Mouse (Mus musculus): ENCODE results near the gene Gm9945. TPM values are rescaled to one million over a fixed set of nuclear protein-coding genes. Genes with fewer than 3 reads are reported as not detected.

Gm9945 gene
- total and polyA plus RNA-seq, 3 experiments, result not detected

- in situ Hi-C loops (cut with MboI; ENCODE audit: low pct_ligation_motif_present, low pct_unique_long_range_greater_than_20kb, low sequenced_read_pairs), result no loop called here
These were observed 31.4 kb upstream of the Gm9945 start for GRCm38 (mm10) chr11:53448529-53448928.

DNA sequence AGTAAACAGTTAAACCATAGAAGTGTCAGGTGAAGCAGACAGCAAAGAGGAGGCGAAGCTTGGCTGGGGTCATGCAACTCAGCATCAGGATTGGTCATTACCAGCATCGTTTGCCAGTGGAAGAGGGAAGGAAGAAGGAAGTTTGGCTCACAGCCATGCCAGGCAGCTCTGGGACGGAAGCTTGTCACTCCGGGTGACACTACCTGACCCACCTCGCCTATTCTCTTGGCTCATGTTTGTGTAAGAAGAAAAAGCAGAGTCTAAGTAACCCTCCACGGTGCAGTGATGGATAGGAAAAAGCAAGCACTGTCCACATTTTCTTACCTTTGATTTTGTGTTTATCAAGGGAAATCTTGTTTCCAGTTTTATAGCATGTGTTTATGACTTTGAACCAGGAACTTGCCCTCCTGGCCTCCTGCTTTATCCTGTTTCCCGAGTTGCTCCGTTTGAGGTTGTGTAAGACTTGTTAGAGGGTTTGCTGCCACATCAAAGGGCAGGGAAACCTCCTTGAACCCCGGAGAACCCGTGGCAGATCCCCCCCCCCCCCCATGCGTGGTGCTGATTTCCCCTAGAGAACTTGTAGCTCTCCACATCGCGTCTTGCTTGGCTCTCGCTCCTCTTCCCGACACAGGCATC is 29.8 kb upstream of the Gm9945 start:
- Histone ChIP-seq H3K4me2 (ENCODE audit: insufficient read depth, low read depth, poor library complexity, severe bottlenecking) (no peak overlapping the region), H3K9me3 (replicated peaks; ENCODE audit: low read length) (no peaks in the 10 kb centered on the region), H3K4me1 (ENCODE audit: control insufficient read depth in 1 of 2, insufficient read depth in 2 of 2) (0 out of 4 replicates have a peak, but pooled peaks cover 0 to 2% of the 10 kb centered on the region in 2 experiments), H3K9ac (ENCODE audit: insufficient read depth, low read depth) (no peak overlapping the region), H3K27me3 (replicated peaks) (peaks cover 1% of the 10 kb centered on the region), H3K4me3 (replicated peaks in 1 of 3; ENCODE audit: low read depth in 2 of 3, low read length in 2 of 3, poor library complexity in 1 of 3) (no peak overlapping the region), H3K27ac (ENCODE audit: insufficient read depth, low read depth) (no peak overlapping the region), H3K36me3 (replicated peaks in 1 of 2; ENCODE audit: control insufficient read depth in 1 of 2, insufficient read depth in 1 of 2, low read length in 1 of 2) (no peaks in the 10 kb centered on the region), H3K79me2 (replicated peaks; ENCODE audit: control insufficient read depth, extremely low read depth, insufficient read depth, poor library complexity, severe bottlenecking) (no peaks in the 10 kb centered on the region)
- no peak for DNase-seq (ENCODE audit: extremely low read depth)
- TF ChIP-seq HCFC1 (IDR thresholded peaks at IDR 0.05; ENCODE audit: low read depth, low read length) (no peak), USF2 (conservative IDR thresholded peaks at IDR 0.05; ENCODE audit: low read depth, low read length) (no peak), MYC (IDR thresholded peaks at IDR 0.05; ENCODE audit: low read depth, low read length) (no peak), MEF2A (IDR thresholded peaks at IDR 0.05; ENCODE audit: borderline replicate concordance, low read depth, low read length) (no peak), TCF12 (IDR thresholded peaks at IDR 0.05; ENCODE audit: low read depth, low read length) (no peak), RAD21 (IDR thresholded peaks at IDR 0.05; ENCODE audit: low read depth, low read length) (no peak)
- dilution Hi-C loops (cut with MboI; ENCODE audit: extremely low pct_ligation_motif_present, extremely low pct_unique_long_range_greater_than_20kb, low sequenced_read_pairs), result no loop called here
- in situ Hi-C loops (cut with MboI; ENCODE audit: low pct_ligation_motif_present, low pct_unique_long_range_greater_than_20kb, low sequenced_read_pairs), result no loop called here

More at GRCm38 (mm10) chr11:53448529-53448928, 31.4 kb upstream of the Gm9945 start:
- dilution Hi-C loops (cut with MboI; ENCODE audit: extremely low pct_ligation_motif_present, extremely low pct_unique_long_range_greater_than_20kb, low sequenced_read_pairs), result no loop called here
- Histone ChIP-seq H3K4me1 (ENCODE audit: control insufficient read depth in 1 of 2, insufficient read depth in 2 of 2) (0 out of 4 replicates have a peak, but pooled peaks cover 0 to 2% of the 10 kb centered on the region in 2 experiments), H3K9ac (ENCODE audit: insufficient read depth, low read depth) (no peak overlapping the region), H3K4me3 (replicated peaks in 1 of 3; ENCODE audit: low read depth in 2 of 3, low read length in 2 of 3, poor library complexity in 1 of 3) (no peak overlapping the region), H3K36me3 (replicated peaks in 1 of 2; ENCODE audit: control insufficient read depth in 1 of 2, insufficient read depth in 1 of 2, low read length in 1 of 2) (no peaks in the 10 kb centered on the region), H3K79me2 (replicated peaks; ENCODE audit: control insufficient read depth, extremely low read depth, insufficient read depth, poor library complexity, severe bottlenecking) (no peaks in the 10 kb centered on the region), H3K27ac (ENCODE audit: insufficient read depth, low read depth) (no peak overlapping the region), H3K27me3 (replicated peaks) (peaks cover 1% of the 10 kb centered on the region), H3K9me3 (replicated peaks; ENCODE audit: low read length) (no peaks in the 10 kb centered on the region), H3K4me2 (ENCODE audit: insufficient read depth, low read depth, poor library complexity, severe bottlenecking) (no peak overlapping the region)
- TF ChIP-seq USF1 (IDR thresholded peaks at IDR 0.05; ENCODE audit: low read depth, low read length) (no peak), TBP (conservative IDR thresholded peaks at IDR 0.05; ENCODE audit: low read depth, low read length) (no peak), MAX (IDR thresholded peaks at IDR 0.05; ENCODE audit: low read length) (no peak)
- no peak for DNase-seq (ENCODE audit: extremely low read depth)

DNA sequence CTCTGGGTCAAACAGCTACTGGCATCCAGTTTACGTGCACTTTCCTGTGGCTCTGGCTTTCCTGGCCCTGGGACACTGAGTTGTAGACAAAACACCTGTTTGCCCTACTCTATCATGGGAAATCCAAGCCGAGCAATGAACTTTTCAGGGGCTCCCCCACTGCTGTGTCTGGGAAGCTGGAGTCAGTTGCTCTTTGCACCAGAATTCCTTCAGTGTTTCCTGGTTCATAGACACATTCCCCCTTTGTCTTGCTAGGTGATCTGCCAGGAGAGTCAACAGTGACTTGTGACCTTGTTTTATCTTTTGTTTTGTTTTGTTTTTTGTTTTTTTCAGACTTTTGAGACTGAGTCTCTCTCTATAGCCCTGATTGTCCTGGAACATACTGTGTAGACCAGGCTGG is 28.6 kb upstream of the Gm9945 start:
- Histone ChIP-seq H3K9ac (ENCODE audit: insufficient read depth, low read depth) (no peak overlapping the region), H3K27me3 (replicated peaks) (peaks cover 1% of the 10 kb centered on the region), H3K4me1 (ENCODE audit: control insufficient read depth in 1 of 2, insufficient read depth in 2 of 2) (0 out of 4 replicates have a peak, but pooled peaks cover 0 to 2% of the 10 kb centered on the region in 2 experiments), H3K9me3 (replicated peaks; ENCODE audit: low read length) (no peaks in the 10 kb centered on the region), H3K79me2 (replicated peaks; ENCODE audit: control insufficient read depth, extremely low read depth, insufficient read depth, poor library complexity, severe bottlenecking) (no peaks in the 10 kb centered on the region), H3K36me3 (replicated peaks in 1 of 2; ENCODE audit: control insufficient read depth in 1 of 2, insufficient read depth in 1 of 2, low read length in 1 of 2) (no peaks in the 10 kb centered on the region), H3K27ac (ENCODE audit: insufficient read depth, low read depth) (no peak overlapping the region), H3K4me2 (ENCODE audit: insufficient read depth, low read depth, poor library complexity, severe bottlenecking) (no peak overlapping the region), H3K4me3 (replicated peaks in 1 of 3; ENCODE audit: low read depth in 2 of 3, low read length in 2 of 3, poor library complexity in 1 of 3) (no peak overlapping the region)
- DNase-seq (ENCODE audit: extremely low read depth), result no peak
- in situ Hi-C loops (cut with MboI; ENCODE audit: low pct_ligation_motif_present, low pct_unique_long_range_greater_than_20kb, low sequenced_read_pairs) (no loop called here), dilution Hi-C loops (cut with MboI; ENCODE audit: extremely low pct_ligation_motif_present, extremely low pct_unique_long_range_greater_than_20kb, low sequenced_read_pairs) (no loop called here)
- no peak for TF ChIP-seq NELFE (IDR thresholded peaks at IDR 0.05; ENCODE audit: low read depth, low read length)
- no peak for TF ChIP-seq CTCF (conservative IDR thresholded peaks at IDR 0.05 in 1 of 2, IDR thresholded peaks at IDR 0.05 in 1 of 2; ENCODE audit: low read depth in 2 of 2, low read length in 2 of 2)
- no peak for TF ChIP-seq RCOR1 (conservative IDR thresholded peaks at IDR 0.05; ENCODE audit: low read depth, low read length)
- no peak for TF ChIP-seq MAX (IDR thresholded peaks at IDR 0.05; ENCODE audit: low read length)
- TF ChIP-seq EP300 (IDR thresholded peaks at IDR 0.05; ENCODE audit: low read length), result no peak
- no peak for TF ChIP-seq MYC (IDR thresholded peaks at IDR 0.05; ENCODE audit: low read depth, low read length)
- TF ChIP-seq ZMIZ1 (IDR thresholded peaks at IDR 0.05; ENCODE audit: low read depth, low read length), result no peak
- TF ChIP-seq KAT2A (IDR thresholded peaks at IDR 0.05; ENCODE audit: insufficient replicate concordance, low read length), result no peak
- TF ChIP-seq POLR2A (IDR thresholded peaks at IDR 0.05; ENCODE audit: low read depth, low read length), result no peak
- TF ChIP-seq ZC3H11A (IDR thresholded peaks at IDR 0.05; ENCODE audit: low read depth, low read length), result no peak
- no peak for TF ChIP-seq USF1 (IDR thresholded peaks at IDR 0.05; ENCODE audit: low read depth, low read length)
- TF ChIP-seq ZNF384 (IDR thresholded peaks at IDR 0.05; ENCODE audit: low read depth, low read length), result no peak
- no peak for TF ChIP-seq POLR2AphosphoS2 (IDR thresholded peaks at IDR 0.05; ENCODE audit: low read depth, low read length)
- no peak for TF ChIP-seq PAX5 (IDR thresholded peaks at IDR 0.05; ENCODE audit: low read length)

Data from CH12.LX (cell line).